Mouse (Mus musculus): ENCODE measurements around the gene 1810049J17Rik. TPM values are rescaled to one million over a fixed set of nuclear protein-coding genes. Genes with fewer than 3 reads are reported as not detected.

Gene 1810049J17Rik
- total RNA-seq, 2 experiments from 2014 or later: not detected

Other genes with a start within 250 kb of the 1810049J17Rik start
- 76.0 and 125 TPM in 2 replicates for gene Zfr, start 204.1 kb downstream of the 1810049J17Rik start, total RNA-seq (2014; fragmentation: Nextera tagmentation)
- gene Zfr, start 204.1 kb downstream of the 1810049J17Rik start, total RNA-seq (2017): 52.6 and 85.7 TPM in 2 replicates
- 7.8 and 10.3 TPM in 2 replicates for gene Mtmr12, start 116.9 kb downstream of the 1810049J17Rik start, total RNA-seq (2014; fragmentation: Nextera tagmentation)
- gene Mtmr12, start 116.9 kb downstream of the 1810049J17Rik start, total RNA-seq (2017): 9.0 and 10.6 TPM in 2 replicates
- 64.1 and 73.3 TPM in 2 replicates for gene Golph3, start 449 bp downstream of the 1810049J17Rik start, total RNA-seq (2014; fragmentation: Nextera tagmentation)
- gene Golph3, start 449 bp downstream of the 1810049J17Rik start, total RNA-seq (2017): 92.7 and 98.3 TPM in 2 replicates

Measured in granulocyte monocyte progenitor cell, adult 5-6 weeks (primary cell).